12 mouse cellular contexts compared by ENCODE assay signal in the genomic region with DNA sequence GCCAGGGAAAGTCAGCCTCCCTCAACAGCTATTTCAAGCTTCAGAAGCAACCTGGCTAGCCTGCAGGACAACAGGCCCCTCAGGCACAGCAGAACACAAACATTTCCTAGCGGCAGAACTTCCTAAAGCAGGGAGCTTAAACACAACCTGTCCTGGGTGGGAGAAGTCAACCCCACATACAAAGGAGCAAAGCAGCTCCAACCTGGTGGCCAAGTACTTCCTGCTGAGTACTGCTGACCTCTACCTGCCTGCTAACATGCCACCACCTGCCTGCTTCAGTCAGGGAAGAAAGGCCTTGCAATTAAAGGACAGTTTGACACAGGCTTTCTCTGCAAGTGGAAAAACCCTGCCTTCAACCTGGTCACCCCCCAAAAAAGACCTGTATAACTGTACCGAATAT. TPM values are rescaled to one million over a fixed set of nuclear protein-coding genes. Genes with fewer than 3 reads are reported as not detected.
DNase-seq lines count a peak whose midpoint lies in the region; ATAC-seq lines count a peak whose summit lies in the region.
"Had no signal": no experiment of that assay in that cellular context is flagged by ENCODE, and none has a peak within 500 bp of the region (broad histone marks: within the 10 kb centered on the region; RNA-seq: fewer than 3 reads in every experiment).

No protein-coding gene starts in this region.

- H3K27ac ChIP-seq in heart, embryonic 16.5 days (ENCODE audit: low read length) = no peak overlapping the region

- no peaks in the 10 kb centered on the region for H3K9me3 ChIP-seq in heart, embryonic 16.5 days (replicated peaks; ENCODE audit: control insufficient read depth, low read length)

- no peaks in the 10 kb centered on the region for H3K36me3 ChIP-seq in heart, embryonic 16.5 days (ENCODE audit: control insufficient read depth, insufficient read depth)

- no peak overlapping the region for H3K4me3 ChIP-seq in heart, embryonic 16.5 days (ENCODE audit: low read length)

- no peak for ATAC-seq in heart, embryonic 16.5 days (replicated peaks; ENCODE audit: extremely low read depth, insufficient read depth, low FRiP score)
- ATAC-seq: forebrain, postnatal 0 days had no signal

- peaks cover 26% of the 10 kb centered on the region for H3K27me3 ChIP-seq in heart, embryonic 16.5 days (ENCODE audit: control insufficient read depth, insufficient read depth, low read length)
- H3K27me3 ChIP-seq: CH12.LX had no signal

- H3K9ac ChIP-seq in heart, embryonic 16.5 days (ENCODE audit: low read length) = no peak overlapping the region
- H3K9ac ChIP-seq: forebrain, postnatal 0 days had no signal

- peak overlapping the region; percentile 91; the same call in 1 of the 2 replicates for H3K4me2 ChIP-seq in heart, embryonic 16.5 days (ENCODE audit: low read depth, low read length)

- no peak for DNase-seq in heart, postnatal 10 days
- peak; percentile 51 for DNase-seq in urinary bladder, postnatal 14 days (ENCODE audit: low spot score)
- DNase-seq in urinary bladder, postnatal 4 days (ENCODE audit: low spot score in 2 of 2) = no peak
- DNase-seq in kidney, postnatal 14 days = peak; percentile 20
- no peak for DNase-seq in thymus, adult 18-20 months
- DNase-seq in c-Kit-positive CD71-positive TER-119-positive erythroid progenitor cells, embryonic 14.5 days (ENCODE audit: low spot score) = no peak
- DNase-seq in cerebellum, adult 9-10 months = no peak
- DNase-seq: cerebellum, adult 18-20 months; heart, postnatal 4 days had no signal

- intact Hi-C loops in heart, postnatal 10 days (cut with DNase I) = no loop called here

- 60% methylated on average over 2 of the region's 2 CpGs for WGBS in heart, embryonic 16.5 days

- H3K4me1 ChIP-seq in heart, embryonic 16.5 days (ENCODE audit: control insufficient read depth, insufficient read depth, low read length) = peaks cover 12% of the 10 kb centered on the region

RNA-seq across cellular contexts. Expression of gene Ripk4, which starts 1.8 kb away (rescaled TPM):
- polyA plus RNA-seq in heart, embryonic 16.5 days (2015; fragmentation: Nextera tagmentation; extraction: Ambion mirVana) = 2.9 and 4.6 TPM in 2 replicates
- under 1 TPM; 0.24 to 0.40 TPM for total RNA-seq in heart, postnatal 10 days (2021)

Comparison
In these comparisons a context has a peak if more than half of its experiments do, and no peak if none do; other contexts are left out.
1. DNase-seq: peak in urinary bladder, postnatal 14 days (single experiment) and kidney, postnatal 14 days (single experiment); none in heart, postnatal 10 days (0 of 2), urinary bladder, postnatal 4 days (0 of 2), thymus, adult 18-20 months (0 of 2), c-Kit-positive CD71-positive TER-119-positive erythroid progenitor cells, embryonic 14.5 days (single experiment) and cerebellum, adult 9-10 months (single experiment).